Mouse (Mus musculus): ENCODE results near the gene Snrpa1. TPM values are rescaled to one million over a fixed set of nuclear protein-coding genes. Genes with fewer than 3 reads are reported as not detected.

Gene Snrpa1
- total and polyA plus RNA-seq, 3 experiments, result 188 to 318 (median 260) TPM

- Histone ChIP-seq H3K36me3 (ENCODE audit: control insufficient read depth in 1 of 2, insufficient read depth in 2 of 2, low read length in 2 of 2) (peaks cover 0 to 3% of the 10 kb centered on the region in 2 experiments; a peak in 1 of 4 replicates), H3K27me3 (ENCODE audit: control insufficient read depth in 1 of 2, insufficient read depth in 2 of 2, low read length in 2 of 2) (no peaks in the 10 kb centered on the region), H3K4me1 (ENCODE audit: control insufficient read depth in 1 of 2, insufficient read depth in 2 of 2, low read length in 2 of 2) (peaks cover 1 to 12% of the 10 kb centered on the region in 2 experiments), H3K27ac (ENCODE audit: control insufficient read depth, low read depth, low read length) (no peak overlapping the region), H3K9ac (ENCODE audit: control insufficient read depth, low read depth, low read length, poor library complexity, severe bottlenecking) (no peak overlapping the region), H3K79me2 (ENCODE audit: control insufficient read depth, insufficient read depth, low read length, poor library complexity) (peaks cover 8% of the 10 kb centered on the region), H3K9me3 (replicated peaks; ENCODE audit: insufficient read depth, low read length) (no peaks in the 10 kb centered on the region), H3K4me3 (ENCODE audit: control insufficient read depth in 1 of 2, insufficient read depth in 1 of 2, low read depth in 2 of 2, low read length in 2 of 2) (no peak overlapping the region)
- no peak for TF ChIP-seq TCF12 (IDR thresholded peaks at IDR 0.05; ENCODE audit: low read depth, low read length)
- TF ChIP-seq SIN3A (IDR thresholded peaks at IDR 0.05; ENCODE audit: low read length), result no peak
- TF ChIP-seq RCOR1 (IDR thresholded peaks at IDR 0.05; ENCODE audit: low read depth, low read length), result no peak
- TF ChIP-seq POLR2AphosphoS5 (IDR thresholded peaks at IDR 0.05; ENCODE audit: borderline replicate concordance, low read depth, low read length), result no peak
- TF ChIP-seq ZC3H11A (IDR thresholded peaks at IDR 0.05; ENCODE audit: low read depth, low read length), result no peak
- no peak for TF ChIP-seq HCFC1 (IDR thresholded peaks at IDR 0.05; ENCODE audit: low read depth, low read length)
- TF ChIP-seq ZNF384 (IDR thresholded peaks at IDR 0.05; ENCODE audit: low read depth, low read length), result no peak
- TF ChIP-seq MYC (IDR thresholded peaks at IDR 0.05; ENCODE audit: low read depth, low read length), result no peak
- TF ChIP-seq CHD1 (IDR thresholded peaks at IDR 0.05; ENCODE audit: low read depth, low read length), result no peak
- TF ChIP-seq USF1 (IDR thresholded peaks at IDR 0.05; ENCODE audit: low read depth, low read length), result no peak
- TF ChIP-seq UBTF (IDR thresholded peaks at IDR 0.05; ENCODE audit: borderline replicate concordance, insufficient read depth, low read depth, low read length), result no peak
- TF ChIP-seq KAT2A (conservative IDR thresholded peaks at IDR 0.05; ENCODE audit: low read depth, low read length), result no peak
- no peak for TF ChIP-seq EP300 (IDR thresholded peaks at IDR 0.05; ENCODE audit: low read depth in 1 of 2, low read length in 2 of 2)
- no peak for DNase-seq (ENCODE audit: low read depth, low spot score)
These were observed 47.0 kb downstream of the Snrpa1 start for GRCm38 (mm10) chr7:66105771-66106170.

GRCm38 (mm10) chr7:66106581-66107056 lies 47.8 kb downstream of the Snrpa1 start:
- TF ChIP-seq MXI1 (IDR thresholded peaks at IDR 0.05; ENCODE audit: low read depth, low read length) (no peak), E2F4 (IDR thresholded peaks at IDR 0.05; ENCODE audit: borderline replicate concordance, low read depth, low read length) (no peak), NRF1 (IDR thresholded peaks at IDR 0.05; ENCODE audit: insufficient read depth, low read depth, low read length, poor library complexity, severe bottlenecking) (no peak), CHD2 (IDR thresholded peaks at IDR 0.05; ENCODE audit: low read length) (no peak), ZC3H11A (IDR thresholded peaks at IDR 0.05; ENCODE audit: low read depth, low read length) (no peak), ZMIZ1 (IDR thresholded peaks at IDR 0.05; ENCODE audit: low read depth, low read length) (no peak), GATA1 (IDR thresholded peaks at IDR 0.05; ENCODE audit: low read depth, low read length) (no peak), UBTF (IDR thresholded peaks at IDR 0.05; ENCODE audit: borderline replicate concordance, insufficient read depth, low read depth, low read length) (no peak)
- Histone ChIP-seq H3K27me3 (ENCODE audit: control insufficient read depth in 1 of 2, insufficient read depth in 2 of 2, low read length in 2 of 2) (no peaks in the 10 kb centered on the region), H3K36me3 (ENCODE audit: control insufficient read depth in 1 of 2, insufficient read depth in 2 of 2, low read length in 2 of 2) (peaks cover 0 to 7% of the 10 kb centered on the region in 2 experiments; a peak in 2 of 4 replicates), H3K27ac (ENCODE audit: control insufficient read depth, low read depth, low read length) (no peak overlapping the region), H3K9ac (ENCODE audit: control insufficient read depth, low read depth, low read length, poor library complexity, severe bottlenecking) (no peak overlapping the region), H3K79me2 (ENCODE audit: control insufficient read depth, insufficient read depth, low read length, poor library complexity) (peaks cover 12% of the 10 kb centered on the region), H3K4me1 (ENCODE audit: control insufficient read depth in 1 of 2, insufficient read depth in 2 of 2, low read length in 2 of 2) (peaks cover 2 to 14% of the 10 kb centered on the region in 2 experiments), H3K9me3 (replicated peaks; ENCODE audit: insufficient read depth, low read length) (no peaks in the 10 kb centered on the region), H3K4me3 (ENCODE audit: control insufficient read depth in 1 of 2, insufficient read depth in 1 of 2, low read depth in 2 of 2, low read length in 2 of 2) (no peak overlapping the region)
- DNase-seq (ENCODE audit: low read depth, low spot score), result peak; percentile 46
